ENCODE assay signal across 8 mouse cellular contexts in the genomic region with DNA sequence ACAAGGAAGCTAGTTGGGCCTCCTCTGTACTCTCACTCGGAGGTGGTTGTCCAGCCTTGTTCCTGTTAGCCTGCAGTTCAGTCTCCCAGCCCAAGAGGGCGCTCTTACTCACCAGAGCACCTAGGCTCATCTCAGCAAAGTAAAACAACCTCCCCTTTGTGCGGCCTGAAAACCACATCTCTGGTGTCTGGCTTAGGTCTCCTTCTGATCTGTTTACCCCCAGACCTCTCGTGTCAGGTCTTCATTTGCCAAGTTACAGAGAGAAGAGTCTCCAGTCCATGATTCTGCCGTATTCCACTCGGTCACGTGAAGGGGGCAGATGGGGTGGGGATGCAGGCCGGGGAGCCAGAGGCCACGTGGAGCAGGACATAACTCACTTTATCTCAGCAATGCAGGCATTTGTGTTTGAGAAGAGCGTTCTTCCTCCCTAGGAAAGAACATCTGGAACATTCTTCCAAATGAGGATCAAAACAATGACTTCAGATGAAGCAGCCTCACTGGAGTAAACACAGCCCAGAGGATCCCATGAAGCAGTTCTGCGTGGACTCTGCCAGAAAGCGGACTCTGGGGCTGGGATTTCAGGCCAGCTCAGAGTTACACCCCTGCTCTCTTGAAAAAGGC. TPM values are rescaled to one million over a fixed set of nuclear protein-coding genes. Genes with fewer than 3 reads are reported as not detected.
DNase-seq lines count a peak whose midpoint lies in the region; ATAC-seq and TF ChIP-seq lines count a peak whose summit lies in the region.

No protein-coding gene starts in this region.

- no peaks in the 10 kb centered on the region for H3K36me3 ChIP-seq in spleen, adult 2 months (ENCODE audit: control insufficient read depth, insufficient read depth, low read length)

- H3K4me3 ChIP-seq in bone marrow macrophage, adult 2 months (ENCODE audit: insufficient read depth, low read length) = no peak overlapping the region
- H3K4me3 ChIP-seq in embryonic fibroblast, embryonic 13.5 days (ENCODE audit: insufficient read depth, low read length) = no peak overlapping the region
- H3K4me3 ChIP-seq in spleen, adult 2 months (ENCODE audit: extremely low read depth, insufficient read depth, insufficient read length) = no peak overlapping the region

- H3K27me3 ChIP-seq in spleen, adult 2 months (ENCODE audit: control insufficient read depth, insufficient read depth, low read length) = no peaks in the 10 kb centered on the region

- no peak overlapping the region for H3K27ac ChIP-seq in bone marrow macrophage, adult 2 months (ENCODE audit: insufficient read depth, low read depth, low read length)
- H3K27ac ChIP-seq in embryonic fibroblast, embryonic 13.5 days (ENCODE audit: insufficient read depth, low read length) = no peak overlapping the region
- H3K27ac ChIP-seq in spleen, adult 2 months (ENCODE audit: insufficient read depth, low read length) = 0 out of 2 replicates have a peak overlapping the region, but pooled peaks have one; percentile 12

- 59% methylated on average over 12 of the region's 12 CpGs for WGBS in spleen, adult 2 months

- intact Hi-C loops in heart, postnatal 36 days (cut with DNase I) = loop anchor here (1.0 to 5.0 kb wide), 4 partner anchors 37 to 161 kb away; no protein-coding TSS in a partner anchor

- peak; percentile 53 for DNase-seq in MN1 (ENCODE audit: low spot score)
- DNase-seq in heart, postnatal 36 days = peak; percentile 85 to 89
- peak; percentile 54 to 63 for DNase-seq in layer of hippocampus, postnatal 14 days (ENCODE audit: low spot score in 2 of 2)
- DNase-seq in spleen, adult 2 months (ENCODE audit: low read depth in 1 of 2, low spot score in 2 of 2) = peak in 1 of 2 experiments; percentile 67

- peak; percentile 97 for ATAC-seq in megakaryocyte progenitor cell, adult 5-6 weeks (replicated peaks; ENCODE audit: poor library complexity)
- no peak for ATAC-seq in erythroblast, adult 5-6 weeks (replicated peaks; ENCODE audit: low FRiP score, poor library complexity, severe bottlenecking)

- peak; percentile 81 for TF ChIP-seq CTCF in bone marrow macrophage, adult 2 months (IDR thresholded peaks at IDR 0.05; ENCODE audit: low read depth, low read length)
- peak; percentile 72; the same call in 1 of the 2 replicates for TF ChIP-seq CTCF in embryonic fibroblast, embryonic 13.5 days (IDR thresholded peaks at IDR 0.05; ENCODE audit: borderline replicate concordance, insufficient read depth, low read length)
- TF ChIP-seq CTCF in spleen, adult 2 months (IDR thresholded peaks at IDR 0.05; ENCODE audit: extremely low read depth, insufficient read depth, insufficient read length, insufficient replicate concordance) = peak; percentile 68; the same call in 1 of the 2 replicates

- no peaks in the 10 kb centered on the region for H3K4me1 ChIP-seq in bone marrow macrophage, adult 2 months (ENCODE audit: control insufficient read depth, insufficient read depth, low read length)
- peaks cover 4% of the 10 kb centered on the region; the same call in 1 of the 2 replicates for H3K4me1 ChIP-seq in embryonic fibroblast, embryonic 13.5 days (ENCODE audit: control insufficient read depth, insufficient read depth, low read length)
- no peaks in the 10 kb centered on the region for H3K4me1 ChIP-seq in spleen, adult 2 months (ENCODE audit: control insufficient read depth, insufficient read depth, insufficient read length)

- TF ChIP-seq POLR2A in bone marrow macrophage, adult 2 months (IDR thresholded peaks at IDR 0.05; ENCODE audit: borderline replicate concordance, low read depth, low read length) = no peak
- TF ChIP-seq POLR2A in embryonic fibroblast, embryonic 13.5 days (IDR thresholded peaks at IDR 0.05; ENCODE audit: low read depth, low read length) = no peak
- no peak for TF ChIP-seq POLR2A in spleen, adult 2 months (IDR thresholded peaks at IDR 0.05; ENCODE audit: low read depth, low read length)

RNA-seq across cellular contexts. Expression of a gene that starts 27.5 kb away (rescaled TPM):
- not detected in 2 replicates for polyA plus RNA-seq in bone marrow macrophage, adult 2 months (2012; ENCODE audit: insufficient read depth, insufficient read length, missing spikeins)
- polyA plus RNA-seq in embryonic fibroblast, embryonic 13.5 days (2011; ENCODE audit: insufficient read length, low read depth, missing spikeins) = not detected in 2 replicates
- total RNA-seq in heart, postnatal 36 days (2021) = not detected
- total RNA-seq in layer of hippocampus, postnatal 14 days (2021) = not detected
- not detected in 2 replicates for total RNA-seq in megakaryocyte progenitor cell, adult 5-6 weeks (2015)
- total RNA-seq in megakaryocyte progenitor cell, adult 5-6 weeks (2017) = not detected in 2 replicates
- not detected in 2 replicates for polyA plus RNA-seq in spleen, adult 2 months (2012; rRNA removed)
- total RNA-seq in erythroblast, adult 5-6 weeks (2015; ENCODE audit: low replicate concordance) = not detected in 2 replicates
- not detected in 2 replicates for total RNA-seq in erythroblast, adult 5-6 weeks (2017; ENCODE audit: low replicate concordance)

RNA-seq across cellular contexts. Expression of a gene that starts 33.5 kb away (rescaled TPM):
- 386 and 398 TPM in 2 replicates for polyA plus RNA-seq in bone marrow macrophage, adult 2 months (2012; ENCODE audit: insufficient read depth, insufficient read length, missing spikeins)
- 64.4 and 125 TPM in 2 replicates for polyA plus RNA-seq in embryonic fibroblast, embryonic 13.5 days (2011; ENCODE audit: insufficient read length, low read depth, missing spikeins)
- 10 to 100 TPM; 21.1 to 25.9 TPM for total RNA-seq in heart, postnatal 36 days (2021)
- 1 to 10 TPM; 3.3 to 4.7 TPM for total RNA-seq in layer of hippocampus, postnatal 14 days (2021)
- total RNA-seq in megakaryocyte progenitor cell, adult 5-6 weeks (2015) = 8.4 and 10.1 TPM in 2 replicates
- total RNA-seq in megakaryocyte progenitor cell, adult 5-6 weeks (2017) = 15.4 and 15.7 TPM in 2 replicates
- polyA plus RNA-seq in spleen, adult 2 months (2012; rRNA removed) = 56.0 and 74.3 TPM in 2 replicates
- 20.4 and 25.7 TPM in 2 replicates for total RNA-seq in erythroblast, adult 5-6 weeks (2015; ENCODE audit: low replicate concordance)
- 20.8 and 27.5 TPM in 2 replicates for total RNA-seq in erythroblast, adult 5-6 weeks (2017; ENCODE audit: low replicate concordance)

RNA-seq across cellular contexts. Expression of a gene that starts 53.5 kb away (rescaled TPM):
- polyA plus RNA-seq in bone marrow macrophage, adult 2 months (2012; ENCODE audit: insufficient read depth, insufficient read length, missing spikeins) = 1.6 and 2.1 TPM in 2 replicates
- polyA plus RNA-seq in embryonic fibroblast, embryonic 13.5 days (2011; ENCODE audit: insufficient read length, low read depth, missing spikeins) = 2.1 and 3.0 TPM in 2 replicates
- under 1 TPM; 0.58 to 0.60 TPM for total RNA-seq in heart, postnatal 36 days (2021)
- total RNA-seq in layer of hippocampus, postnatal 14 days (2021) = 1 to 10 TPM; 4.3 to 5.7 TPM
- total RNA-seq in megakaryocyte progenitor cell, adult 5-6 weeks (2015) = 0.67 and 0.95 TPM in 2 replicates
- not detected in 2 replicates for total RNA-seq in megakaryocyte progenitor cell, adult 5-6 weeks (2017)
- 0.26 and 0.41 TPM in 2 replicates for polyA plus RNA-seq in spleen, adult 2 months (2012; rRNA removed)
- not detected in 2 replicates for total RNA-seq in erythroblast, adult 5-6 weeks (2015; ENCODE audit: low replicate concordance)
- total RNA-seq in erythroblast, adult 5-6 weeks (2017; ENCODE audit: low replicate concordance) = not detected in 2 replicates
